Comparison of ENCODE assay signal across 15 mouse cellular contexts in the genomic region with DNA sequence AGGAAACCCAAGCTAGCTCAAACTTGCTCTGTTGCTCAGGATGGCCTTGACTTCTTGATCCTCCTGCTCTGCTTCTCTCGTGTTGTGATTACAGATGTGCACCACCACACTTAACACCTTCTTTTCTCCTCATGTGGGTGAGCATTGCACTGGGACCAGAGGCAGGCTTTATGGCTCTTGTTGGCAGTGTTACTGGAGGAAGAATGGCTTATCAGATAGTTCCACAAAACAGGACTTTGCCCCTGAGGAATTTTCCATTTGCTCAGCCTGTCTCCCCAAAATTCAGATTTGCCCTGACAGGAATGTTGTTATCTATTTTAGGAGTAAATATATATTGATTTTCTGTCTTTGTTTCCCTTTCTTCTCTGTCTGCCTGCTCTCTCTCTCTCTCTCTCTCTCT.
"Had no signal": no experiment of that assay in that cellular context is flagged by ENCODE, and none has a peak within 500 bp of the region (broad histone marks: within the 10 kb centered on the region; RNA-seq: fewer than 3 reads in every experiment).

No protein-coding gene starts in this region.

- H3K4me3 ChIP-seq: left cerebral cortex, adult 2 months; lung, embryonic 15.5 days; megakaryocyte, embryonic 14.5 days; midbrain, embryonic 12.5 days had no signal

- H3K36me3 ChIP-seq: lung, embryonic 15.5 days had no signal

- H3K27ac ChIP-seq: left cerebral cortex, adult 2 months; lung, embryonic 15.5 days; macrophage; midbrain, embryonic 12.5 days; stomach, postnatal 0 days had no signal

- H3K9ac ChIP-seq: liver, postnatal 0 days; lung, embryonic 15.5 days; midbrain, embryonic 12.5 days had no signal

- DNase-seq: kidney, adult 11 months; kidney, postnatal 14 days; liver; liver, postnatal 0 days; lung, postnatal 14 days; right cerebral cortex, postnatal 25 days; thymus, adult 2 months; thymus, postnatal 25 days had no signal

- H3K4me2 ChIP-seq: lung, embryonic 15.5 days; midbrain, embryonic 12.5 days had no signal

- H3K9me3 ChIP-seq: lung, embryonic 15.5 days; megakaryocyte, embryonic 14.5 days; midbrain, embryonic 12.5 days had no signal

- H3K27me3 ChIP-seq: lung, embryonic 15.5 days; megakaryocyte, embryonic 14.5 days; midbrain, embryonic 12.5 days had no signal

- ATAC-seq: inflammation-experienced regulatory T-cells, adult 6 months; liver, postnatal 0 days had no signal
